Mouse (Mus musculus): ENCODE measurements around the gene Nptn. TPM values are rescaled to one million over a fixed set of nuclear protein-coding genes. Genes with fewer than 3 reads are reported as not detected.

Nptn gene
- total RNA-seq, 2 experiments from 2014 or later: 133 to 155 TPM

DNA sequence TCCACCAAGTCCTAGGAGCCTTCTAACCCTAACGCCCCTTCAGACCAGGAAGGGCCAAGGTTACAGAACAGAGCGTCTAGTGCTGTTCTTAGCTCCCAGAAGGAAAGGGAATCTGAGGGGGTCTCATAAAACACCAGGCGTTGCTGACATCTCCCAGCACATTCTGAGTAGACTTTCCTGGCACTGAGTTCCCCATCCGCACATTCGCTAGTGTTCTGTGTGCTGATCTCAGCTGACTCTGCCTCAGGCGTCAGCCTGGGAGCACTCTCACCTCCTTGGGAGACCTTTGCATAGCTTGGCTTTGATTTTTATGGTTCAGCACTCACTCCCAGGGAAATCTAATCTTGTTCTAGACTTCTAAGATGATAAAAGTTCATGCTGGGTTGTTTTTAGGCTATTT, 93.3 kb downstream of the Nptn start:
- intact Hi-C loops (cut with DNase I): no loop called here
- no peak for DNase-seq (ENCODE audit: low spot score)

- DNase-seq (ENCODE audit: low spot score): no peak
- intact Hi-C loops (cut with DNase I): no loop called here
These were observed 99.4 kb downstream of the Nptn start for GRCm38 (mm10) chr9:58681411-58681810.

- DNase-seq (ENCODE audit: low spot score): no peak
- intact Hi-C loops (cut with DNase I): no loop called here
These were observed 100.1 kb downstream of the Nptn start for GRCm38 (mm10) chr9:58682106-58682505.

DNA sequence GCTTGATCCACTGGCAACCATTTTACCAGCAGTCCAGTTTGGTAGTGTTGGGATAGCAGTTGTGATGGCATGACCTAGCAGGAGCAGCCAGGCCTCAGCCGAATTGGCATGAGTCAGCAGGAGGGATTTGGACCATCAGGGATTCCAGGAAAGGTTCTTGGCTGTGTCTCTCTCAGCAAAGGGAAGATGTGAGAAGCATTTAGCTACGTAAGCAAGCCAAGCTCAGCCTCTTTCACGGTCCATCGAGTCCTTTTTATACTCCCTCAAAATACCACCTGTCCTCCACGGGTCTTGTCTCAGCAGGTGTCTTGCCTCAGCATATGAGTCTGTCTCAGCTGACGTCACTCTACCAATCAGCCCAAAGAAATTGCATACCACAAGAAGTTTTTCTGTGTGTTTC, 101.3 kb downstream of the Nptn start:
- DNase-seq (ENCODE audit: low spot score): no peak
- intact Hi-C loops (cut with DNase I): no loop called here

GRCm38 (mm10) chr9:58685290-58685689, 103.2 kb downstream of the Nptn start:
- no peak for DNase-seq (ENCODE audit: low spot score)
- intact Hi-C loops (cut with DNase I): no loop called here

GRCm38 (mm10) chr9:58688076-58688475, 106.0 kb downstream of the Nptn start:
- intact Hi-C loops (cut with DNase I): no loop called here

DNA sequence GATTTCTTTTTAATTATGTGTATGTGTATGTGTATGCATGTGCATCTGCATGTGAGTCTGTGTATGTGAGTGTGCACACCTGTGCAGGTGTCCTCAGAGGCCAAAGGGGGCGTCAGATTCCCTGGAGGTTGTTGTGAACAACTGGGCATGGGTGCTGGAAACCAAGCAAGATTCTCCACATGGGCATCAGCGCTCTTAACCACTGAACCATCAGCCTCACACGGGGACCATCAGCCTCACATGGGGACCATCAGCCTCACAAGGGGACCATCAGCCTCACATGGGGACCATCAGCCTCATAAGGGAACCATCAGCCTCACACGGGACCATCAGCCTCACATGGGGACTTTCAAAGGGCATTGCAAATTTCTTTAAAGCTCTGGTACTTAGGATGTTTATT, 108.7 kb downstream of the Nptn start:
- no peak for DNase-seq (ENCODE audit: low spot score)
- intact Hi-C loops (cut with DNase I): no loop called here

More at GRCm38 (mm10) chr9:58688076-58688475, 106.0 kb downstream of the Nptn start:
- no peak for DNase-seq (ENCODE audit: low spot score)

GRCm38 (mm10) chr9:58691471-58691870, 109.4 kb downstream of the Nptn start:
- intact Hi-C loops (cut with DNase I): no loop called here
- DNase-seq (ENCODE audit: low spot score): no peak

DNA sequence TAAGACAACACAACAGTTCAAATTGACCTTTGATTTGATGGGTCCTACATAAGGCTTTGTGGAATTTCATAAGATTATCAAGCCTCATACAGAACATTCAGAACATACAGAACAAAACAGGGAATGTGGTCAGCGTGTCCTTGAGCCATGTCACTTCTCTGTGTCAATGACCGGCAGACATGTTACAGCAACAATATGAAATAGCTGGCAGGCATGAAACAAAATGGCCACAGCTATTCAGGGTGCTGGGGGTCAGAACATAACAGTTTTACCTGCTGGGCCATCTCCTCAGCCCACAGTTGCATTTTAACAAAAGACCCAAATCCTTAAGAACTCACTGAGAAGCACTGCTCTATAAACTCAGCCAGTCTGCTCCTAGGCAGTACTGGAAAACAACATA, 116.4 kb downstream of the Nptn start:
- no peak for DNase-seq (ENCODE audit: low spot score)
- intact Hi-C loops (cut with DNase I): no loop called here

- DNase-seq (ENCODE audit: low spot score): no peak
- intact Hi-C loops (cut with DNase I): no loop called here
These were observed 119.7 kb downstream of the Nptn start for GRCm38 (mm10) chr9:58701751-58702150.

GRCm38 (mm10) chr9:58703766-58704165, 121.7 kb downstream of the Nptn start:
- DNase-seq (ENCODE audit: low spot score): no peak

GRCm38 (mm10) chr9:58706024-58706423, 124.0 kb downstream of the Nptn start:
- DNase-seq (ENCODE audit: low spot score): no peak
- intact Hi-C loops (cut with DNase I): no loop called here

More at GRCm38 (mm10) chr9:58703766-58704165, 121.7 kb downstream of the Nptn start:
- intact Hi-C loops (cut with DNase I): no loop called here

Other genes with a start within 250 kb of the Nptn start
- gene Tbc1d21, start 211.8 kb upstream of the Nptn start, total RNA-seq (2021): not detected
- gene Insyn1, start 93.6 kb upstream of the Nptn start, total RNA-seq (2021): 10 to 100 TPM; 14.9 to 15.4 TPM
- 10 to 100 TPM; 10.9 to 12.4 TPM for gene Cd276, start 26.8 kb upstream of the Nptn start, total RNA-seq (2021)
- gene Rec114, start 161.7 kb downstream of the Nptn start, total RNA-seq (2021): 1 to 10 TPM; 3.1 to 5.5 TPM
- 1 to 10 TPM; 6.5 to 7.0 TPM for gene Hcn4, start 241.2 kb downstream of the Nptn start, total RNA-seq (2021)

All from heart, postnatal 25 days (tissue).